Mouse (Mus musculus) heart, adult 18-20 months (tissue): ENCODE data around the gene Scaf4. TPM values are rescaled to one million over a fixed set of nuclear protein-coding genes. Genes with fewer than 3 reads are reported as not detected.

Source experiments
- DNase-seq, 2 experiments: peaks; one replicate each; pipeline ENCODE4 v3.0.0; 2021 to 2022; ENCODE audit warnings: mixed read lengths in 1 of 2
- long read RNA-seq, 2 experiments: library from polyadenylated mRNA; stranded (forward); transcript quantifications; one replicate each; pipeline ENCODE4 v2.0.0; 2021
- total RNA-seq, 2 experiments: library from RNA; stranded (reverse); gene quantifications; 2 replicates each; pipeline ENCODE4 v1.2.3; 2021

Scaf4 gene
- total RNA-seq, result 10 to 100 TPM; 18.1 to 21.3 TPM
- long read RNA-seq, experiment 1, result 0 reads
- long read RNA-seq, experiment 2, partial matches to known transcripts, result 2 of 4 reads
- long read RNA-seq, experiment 2, other reads (novel, unspliced or antisense), result 2 of 4 reads

DNA sequence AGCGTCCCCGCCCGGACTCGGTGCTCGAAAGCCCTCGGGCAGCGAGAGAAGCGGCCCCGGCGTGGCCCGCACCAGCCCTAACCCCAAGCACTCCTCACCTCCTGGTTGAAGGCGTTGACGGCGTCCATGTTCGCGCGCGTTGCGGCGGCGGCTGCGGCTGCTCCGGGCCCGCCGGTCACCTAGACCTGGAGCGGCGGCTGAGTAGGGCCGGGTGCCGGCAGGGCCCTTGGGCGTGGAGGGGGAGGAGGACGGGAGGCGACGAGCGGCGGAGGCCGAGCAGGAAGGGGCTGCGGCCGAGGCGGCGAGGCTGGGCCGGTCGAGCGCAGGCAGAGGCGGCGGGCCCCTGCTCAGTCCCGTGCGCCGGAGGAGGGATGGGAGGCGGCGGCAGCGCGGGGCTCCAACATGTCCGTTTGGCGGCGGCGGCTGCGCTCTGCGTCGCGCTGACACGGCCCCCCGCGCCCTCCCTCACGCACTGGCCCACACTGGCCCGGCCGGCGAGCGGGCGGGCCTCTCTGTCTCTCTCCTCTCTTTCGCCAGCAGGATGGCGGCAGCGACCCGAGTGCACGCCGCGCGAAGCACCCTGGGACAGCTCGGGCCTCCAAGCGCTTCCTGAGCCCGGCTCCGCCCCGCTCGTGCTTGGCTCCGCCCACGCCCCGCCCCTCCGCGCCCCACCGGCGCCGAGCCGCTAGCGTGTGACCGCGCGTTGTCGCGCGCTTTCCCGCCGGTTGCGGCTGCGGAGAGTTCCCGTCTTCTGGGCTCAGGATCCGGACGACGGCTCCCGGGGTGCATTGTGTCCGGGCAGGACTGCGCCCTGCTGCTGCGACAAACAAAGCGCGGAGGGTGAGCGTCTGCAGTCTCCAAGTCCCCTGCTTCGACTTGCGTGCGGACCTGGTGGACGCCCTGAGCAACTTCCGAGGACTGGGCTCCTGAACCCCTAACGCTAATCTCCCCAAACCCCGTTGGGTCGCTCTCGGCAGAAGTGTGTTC, at the start of gene Scaf4:
Scaf4 (minus strand) TSS at position 599 of the 987 bp plus-strand sequence.
- peak; percentile 97 to 98 for DNase-seq

DNA sequence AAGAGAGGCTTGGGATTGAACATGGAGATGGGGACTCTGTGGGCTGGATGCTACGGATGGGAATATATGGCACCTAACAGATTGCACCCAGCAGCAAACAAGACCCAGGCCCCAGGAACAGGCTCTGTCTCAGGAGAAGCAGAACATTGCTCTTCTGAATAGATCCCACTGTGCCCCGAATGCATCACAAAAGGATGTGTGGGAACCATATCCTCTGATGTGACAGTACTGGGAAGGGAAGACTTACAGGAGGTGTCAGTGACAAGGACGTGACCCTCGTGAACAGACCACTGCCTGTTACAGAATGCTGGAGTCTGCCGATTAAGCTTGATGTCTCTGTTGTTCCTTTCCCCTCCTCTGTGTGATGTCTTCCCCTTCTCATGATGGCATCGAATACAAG, 48.2 kb upstream of the Scaf4 start:
- DNase-seq, result no peak

- DNase-seq, result no peak
These were observed 46.7 kb upstream of the Scaf4 start for GRCm38 (mm10) chr16:90330979-90331378.

DNA sequence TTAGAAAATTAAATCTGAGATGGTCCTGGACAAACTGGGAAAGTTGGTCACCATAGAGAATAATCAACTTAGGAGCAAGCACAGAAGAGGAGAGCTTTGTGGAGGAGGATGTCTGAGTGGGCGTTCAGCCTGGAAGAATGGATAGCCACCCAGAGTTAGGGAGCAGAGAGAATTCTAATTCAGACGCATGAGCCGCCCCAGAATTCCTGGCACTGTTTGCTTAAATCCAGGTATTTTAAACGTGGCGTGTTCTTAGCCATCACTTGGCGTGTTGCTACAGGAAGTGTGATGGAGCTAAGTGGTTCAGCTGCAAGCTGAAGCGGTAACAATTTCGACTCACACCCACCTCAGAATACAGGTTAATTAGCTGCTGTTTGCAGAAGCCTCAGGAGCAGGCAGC, 45.2 kb upstream of the Scaf4 start:
- no peak for DNase-seq

DNA sequence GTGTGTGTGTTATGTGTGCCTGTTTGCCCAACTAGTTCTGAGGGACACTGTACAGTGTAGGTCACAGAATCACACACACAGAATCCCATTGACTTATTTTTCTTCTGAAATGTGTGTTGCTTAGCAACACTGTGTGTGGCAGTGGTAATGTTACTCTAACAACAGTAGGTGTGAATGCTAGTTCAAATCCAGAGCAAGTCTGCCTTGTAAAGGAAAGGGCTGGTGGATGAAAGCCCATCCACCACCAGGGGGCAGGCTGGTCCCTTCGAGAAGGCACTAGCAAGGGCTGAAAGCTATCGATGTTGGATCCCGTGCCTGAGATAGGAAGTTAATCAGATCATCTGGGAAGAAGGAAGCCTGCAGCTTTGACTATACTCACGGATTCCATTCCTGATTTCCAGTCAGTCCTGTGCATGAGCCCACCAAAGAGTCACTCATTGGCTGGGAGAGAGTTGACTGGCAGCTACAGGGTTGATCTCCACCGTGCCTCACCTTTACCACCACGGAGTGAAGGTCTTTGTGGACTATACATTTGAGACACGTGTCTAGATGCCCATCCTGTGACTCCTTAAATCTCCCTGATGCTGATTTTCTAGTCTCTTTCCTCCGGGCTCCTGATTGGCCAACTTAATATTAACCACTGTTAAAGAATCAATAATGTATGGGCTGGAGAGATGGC, 38.7 kb upstream of the Scaf4 start:
- peak; percentile 71 to 90 for DNase-seq

- no peak for DNase-seq
These were observed 35.0 kb upstream of the Scaf4 start for GRCm38 (mm10) chr16:90319321-90319720.

GRCm38 (mm10) chr16:90318372-90318926, 34.1 kb upstream of the Scaf4 start:
- DNase-seq, result no peak

- no peak for DNase-seq
These were observed 33.5 kb upstream of the Scaf4 start for GRCm38 (mm10) chr16:90317777-90318176.

DNA sequence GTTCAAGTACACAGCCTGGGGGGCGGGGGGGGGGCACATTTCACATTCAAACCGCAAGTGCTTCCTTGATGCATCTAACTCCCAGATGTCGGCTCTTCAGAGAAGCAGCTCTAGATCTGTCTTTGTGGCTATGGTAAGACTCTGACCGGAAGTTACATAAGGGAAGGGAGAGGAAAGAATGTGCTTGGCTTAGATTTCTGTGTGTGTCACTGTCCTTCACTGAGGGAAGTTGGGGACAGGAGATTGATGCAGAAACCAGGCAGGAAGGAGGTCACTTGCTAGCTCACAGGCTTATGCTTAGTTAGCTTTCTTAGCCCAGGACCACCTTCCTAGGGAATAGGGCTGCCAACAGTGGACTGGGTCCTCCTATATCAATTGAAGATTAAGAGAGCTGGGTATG, 31.6 kb upstream of the Scaf4 start:
- no peak for DNase-seq

GRCm38 (mm10) chr16:90312449-90313082, 28.3 kb upstream of the Scaf4 start:
- peak; percentile 9 to 20 for DNase-seq

DNA sequence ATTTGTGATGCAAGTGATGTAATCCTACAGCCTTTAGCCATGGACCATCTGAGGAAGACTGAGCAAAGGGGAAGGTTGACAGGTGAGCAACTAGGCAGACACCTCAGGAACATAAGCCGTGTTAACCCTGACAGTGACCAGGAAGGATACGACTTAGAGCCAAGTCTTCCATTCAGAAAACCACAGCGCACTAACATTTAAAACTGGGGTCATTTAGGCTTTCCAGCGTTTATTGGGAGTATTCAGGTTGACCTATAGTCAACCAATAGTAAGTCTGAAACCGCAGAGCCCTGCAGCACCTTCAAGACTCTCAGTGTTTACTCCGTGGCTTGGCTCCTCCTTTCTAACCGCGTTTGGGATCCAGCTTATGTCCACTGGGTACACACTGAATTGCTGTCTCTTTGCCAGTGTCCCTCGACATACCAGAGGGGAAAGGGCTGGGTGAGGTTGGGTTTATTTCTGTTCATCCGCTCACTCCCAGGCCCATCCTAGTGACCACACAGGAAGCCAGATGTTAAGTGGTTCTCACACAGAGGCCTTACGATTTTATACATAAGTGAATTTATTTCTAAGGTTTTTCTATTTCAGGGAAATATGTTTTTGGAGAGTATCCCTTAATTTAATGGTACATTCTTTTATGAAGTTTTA, 26.3 kb upstream of the Scaf4 start:
- DNase-seq, result no peak

- DNase-seq, result no peak
These were observed 25.5 kb upstream of the Scaf4 start for GRCm38 (mm10) chr16:90309784-90310183.

- peak; percentile 11 to 27 for DNase-seq
These were observed 19.6 kb upstream of the Scaf4 start for GRCm38 (mm10) chr16:90303988-90304299.

GRCm38 (mm10) chr16:90303286-90303987, 19.1 kb upstream of the Scaf4 start:
- peak in 1 of 2 experiments; percentile 17 for DNase-seq

GRCm38 (mm10) chr16:90301706-90302105, 17.4 kb upstream of the Scaf4 start:
- DNase-seq, result no peak

- peak in 1 of 2 experiments; percentile 33 for DNase-seq
These were observed 16.6 kb upstream of the Scaf4 start for GRCm38 (mm10) chr16:90300896-90301295.

- DNase-seq, result no peak
These were observed 15.3 kb upstream of the Scaf4 start for GRCm38 (mm10) chr16:90299591-90299990.

GRCm38 (mm10) chr16:90298426-90299300, 14.4 kb upstream of the Scaf4 start:
- no peak for DNase-seq

DNA sequence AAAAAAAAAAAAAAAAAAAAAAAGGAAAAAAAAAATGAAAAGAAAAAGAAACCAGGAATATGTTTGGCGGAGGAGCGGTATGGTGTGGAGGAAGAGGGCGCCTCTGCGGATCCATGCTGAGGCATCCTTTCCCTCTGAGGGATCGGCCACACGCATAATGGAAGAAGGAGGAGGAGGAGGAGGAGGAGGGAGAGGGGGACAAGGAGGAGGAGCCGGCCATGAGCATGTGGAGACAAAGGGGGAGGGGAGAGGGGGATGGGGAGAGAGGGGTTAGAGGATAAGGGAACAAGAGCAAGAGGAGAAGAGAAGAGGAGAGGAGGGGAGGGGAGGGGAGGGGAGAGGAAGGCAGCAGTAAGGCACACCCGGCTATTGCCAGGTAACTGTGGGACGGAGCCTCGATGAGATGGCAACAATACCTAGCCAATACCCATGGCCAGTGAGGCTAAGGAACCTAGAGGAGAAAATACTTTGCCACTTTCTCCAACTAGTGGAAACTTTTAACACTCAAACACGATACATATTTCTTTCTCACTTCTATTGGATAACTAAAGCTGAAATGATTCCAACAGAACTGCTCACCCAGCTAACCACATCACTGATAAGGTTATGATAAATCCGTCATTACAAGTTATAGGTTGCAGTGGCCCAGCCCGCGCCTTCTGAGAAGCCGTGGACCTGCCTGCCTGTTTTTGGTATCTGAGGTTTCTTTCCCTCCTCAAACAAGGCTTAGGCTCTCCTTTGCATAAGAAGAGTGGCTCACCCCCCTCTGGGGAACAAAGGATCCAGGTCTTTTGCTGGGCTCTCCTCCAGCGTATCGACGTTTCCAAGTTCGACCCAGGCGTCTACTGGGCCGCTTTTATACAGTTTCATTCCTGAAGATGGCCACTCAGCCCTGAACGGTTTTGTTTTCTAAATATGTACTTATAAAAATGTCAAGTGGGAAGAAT, 13.4 kb upstream of the Scaf4 start:
- no peak for DNase-seq
